Mouse (Mus musculus): ENCODE data around the gene Kif3a. TPM values are rescaled to one million over a fixed set of nuclear protein-coding genes. Genes with fewer than 3 reads are reported as not detected.

Kif3a gene
- polyA plus RNA-seq, 1 experiment = 4.5 TPM

DNA sequence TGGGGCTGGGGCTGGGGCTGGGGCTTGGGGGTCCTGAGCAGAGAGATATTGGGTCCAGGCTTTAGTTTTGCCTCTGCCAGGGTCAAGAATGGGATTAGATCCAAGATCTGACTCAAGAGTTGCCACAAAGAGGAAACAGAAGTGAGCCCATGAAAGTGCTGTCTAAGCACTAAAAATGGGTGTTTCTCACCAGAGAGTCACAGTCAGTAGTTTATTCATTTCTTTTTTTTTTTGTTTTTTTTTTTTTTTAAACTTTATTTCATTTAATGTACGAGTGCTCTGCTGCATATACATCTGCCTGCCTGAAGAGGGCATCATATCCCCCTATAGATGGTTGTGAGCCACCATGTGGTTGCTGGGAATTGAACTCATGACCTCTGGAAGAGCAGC lies 35.0 kb upstream of the Kif3a start:
- H3K27ac ChIP-seq (ENCODE audit: control insufficient read depth, insufficient read depth, low read depth, low read length, poor library complexity) = no peak overlapping the region
- no peak for TF ChIP-seq CTCF (IDR thresholded peaks at IDR 0.05; ENCODE audit: control insufficient read depth, insufficient read depth, low read length)
- TF ChIP-seq POLR2A (IDR thresholded peaks at IDR 0.05; ENCODE audit: borderline replicate concordance, control insufficient read depth, low read depth, low read length) = no peak

DNA sequence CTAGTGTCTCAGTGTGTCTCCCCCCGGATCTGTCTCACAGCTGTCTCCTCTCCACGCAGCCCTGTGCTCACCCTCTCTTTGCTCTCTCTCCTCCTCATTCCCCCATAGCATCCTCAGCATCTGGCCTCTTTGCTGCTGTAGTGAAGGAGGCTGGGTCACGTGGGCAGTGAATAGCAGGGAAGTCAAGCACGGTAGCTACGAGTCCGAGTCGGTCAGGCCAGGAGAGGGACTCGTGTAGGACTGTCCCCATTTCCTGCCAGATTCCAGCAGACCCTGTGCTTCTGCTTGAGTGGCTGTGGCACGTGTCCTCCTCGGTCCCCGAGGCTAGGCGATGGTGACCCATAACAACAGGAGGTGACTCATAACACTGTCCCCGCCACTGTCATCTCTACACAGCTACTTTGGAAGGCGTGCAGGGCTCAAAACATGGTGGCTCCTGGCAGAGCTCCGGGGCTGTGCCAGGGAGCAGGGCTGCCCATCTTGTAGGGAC lies 28.1 kb upstream of the Kif3a start:
- no peak for TF ChIP-seq POLR2A (IDR thresholded peaks at IDR 0.05; ENCODE audit: borderline replicate concordance, control insufficient read depth, low read depth, low read length)
- TF ChIP-seq CTCF (IDR thresholded peaks at IDR 0.05; ENCODE audit: control insufficient read depth, insufficient read depth, low read length) = no peak

More for the DNA sequence above, 35.0 kb upstream of the Kif3a start:
- Histone ChIP-seq H3K4me1 (ENCODE audit: control insufficient read depth, insufficient read depth, low read length) (no peaks in the 10 kb centered on the region; the same call in 1 of the 2 replicates), H3K4me3 (replicated peaks; ENCODE audit: control insufficient read depth, low read depth, low read length) (no peak overlapping the region)
- WGBS = 42% methylated on average over 1 of the region's 1 CpGs

DNA sequence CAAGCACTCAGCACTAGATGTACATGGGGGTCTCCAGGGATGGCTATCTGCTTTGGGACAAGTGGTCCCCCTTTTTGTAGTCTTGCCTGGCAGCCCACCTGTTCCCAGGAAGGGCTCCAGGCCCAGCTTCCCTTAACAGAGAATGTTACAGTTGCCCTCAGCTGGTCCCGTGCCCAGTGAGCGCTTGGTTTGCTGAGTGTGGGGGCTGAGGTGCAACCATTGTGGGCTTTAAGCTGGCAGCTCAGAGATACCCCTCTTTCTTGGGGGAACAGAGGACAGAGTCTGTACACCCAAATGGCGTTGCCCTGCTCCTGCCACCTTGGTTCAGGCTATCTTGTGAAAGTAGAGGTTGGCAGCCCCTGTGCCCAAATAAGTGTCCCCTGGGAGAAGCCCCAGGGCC lies 26.8 kb upstream of the Kif3a start:
- no peaks in the 10 kb centered on the region for H3K4me1 ChIP-seq (ENCODE audit: control insufficient read depth, insufficient read depth, low read length)
- no peak overlapping the region for H3K27ac ChIP-seq (ENCODE audit: control insufficient read depth, insufficient read depth, low read depth, low read length, poor library complexity)
- TF ChIP-seq CTCF (IDR thresholded peaks at IDR 0.05; ENCODE audit: control insufficient read depth, insufficient read depth, low read length) = no peak
- no peak for TF ChIP-seq POLR2A (IDR thresholded peaks at IDR 0.05; ENCODE audit: borderline replicate concordance, control insufficient read depth, low read depth, low read length)
- 94% methylated on average over 3 of the region's 3 CpGs for WGBS
- H3K4me3 ChIP-seq (replicated peaks; ENCODE audit: control insufficient read depth, low read depth, low read length) = no peak overlapping the region

More for the DNA sequence above, 28.1 kb upstream of the Kif3a start:
- H3K4me1 ChIP-seq (ENCODE audit: control insufficient read depth, insufficient read depth, low read length) = no peaks in the 10 kb centered on the region
- no peak overlapping the region for H3K4me3 ChIP-seq (replicated peaks; ENCODE audit: control insufficient read depth, low read depth, low read length)
- H3K27ac ChIP-seq (ENCODE audit: control insufficient read depth, insufficient read depth, low read depth, low read length, poor library complexity) = no peak overlapping the region
- 90% methylated on average over 15 of the region's 15 CpGs for WGBS

DNA sequence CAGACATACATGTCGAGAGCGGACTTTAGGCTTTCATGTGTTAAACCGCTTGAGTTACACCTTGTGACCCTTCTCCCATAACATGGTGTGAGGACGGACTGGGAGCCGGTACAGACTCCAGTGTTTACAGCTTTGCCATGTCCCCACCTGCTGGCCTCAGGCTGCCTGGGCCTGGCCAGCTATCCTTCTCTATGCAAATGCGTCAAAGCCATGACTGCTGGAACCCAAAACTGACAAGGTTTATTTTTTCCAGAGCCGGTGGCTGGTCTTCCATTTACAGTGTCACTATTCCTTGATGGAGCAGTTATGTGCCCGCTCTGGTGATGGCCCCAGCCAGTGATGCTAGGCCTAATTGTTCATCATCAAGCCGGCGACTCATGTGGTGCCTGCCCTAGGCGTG lies 26.0 kb upstream of the Kif3a start:
- Histone ChIP-seq H3K27ac (ENCODE audit: control insufficient read depth, insufficient read depth, low read depth, low read length, poor library complexity) (no peak overlapping the region), H3K4me3 (replicated peaks; ENCODE audit: control insufficient read depth, low read depth, low read length) (no peak overlapping the region), H3K4me1 (ENCODE audit: control insufficient read depth, insufficient read depth, low read length) (no peaks in the 10 kb centered on the region)
- WGBS = 91% methylated on average over 11 of the region's 11 CpGs
- TF ChIP-seq POLR2A (IDR thresholded peaks at IDR 0.05; ENCODE audit: borderline replicate concordance, control insufficient read depth, low read depth, low read length) = no peak
- no peak for TF ChIP-seq CTCF (IDR thresholded peaks at IDR 0.05; ENCODE audit: control insufficient read depth, insufficient read depth, low read length)

DNA sequence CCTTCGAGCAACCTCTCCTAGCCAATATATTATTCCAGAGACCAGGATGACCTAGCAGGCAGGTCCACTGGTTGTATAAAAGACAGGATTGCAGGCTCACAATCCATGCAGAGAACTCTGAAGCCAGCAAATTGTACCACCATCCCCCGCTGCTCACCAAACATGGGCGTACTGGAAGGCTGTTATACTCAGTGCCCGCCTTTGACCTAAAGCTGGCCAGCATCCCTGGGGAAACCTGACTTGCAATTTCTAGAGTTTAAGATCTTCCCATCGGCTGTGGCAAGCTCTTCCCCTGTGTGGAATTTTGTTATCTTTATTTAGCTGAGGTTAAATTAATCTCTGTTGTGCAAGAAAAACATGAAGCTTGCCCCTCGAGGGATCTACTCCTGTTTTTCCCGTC lies 24.2 kb upstream of the Kif3a start:
- 77% methylated on average over 7 of the region's 7 CpGs for WGBS
- Histone ChIP-seq H3K4me3 (replicated peaks; ENCODE audit: control insufficient read depth, low read depth, low read length) (no peak overlapping the region), H3K27ac (ENCODE audit: control insufficient read depth, insufficient read depth, low read depth, low read length, poor library complexity) (no peak overlapping the region), H3K4me1 (ENCODE audit: control insufficient read depth, insufficient read depth, low read length) (peaks cover 1% of the 10 kb centered on the region; the same call in 1 of the 2 replicates)
- TF ChIP-seq CTCF (IDR thresholded peaks at IDR 0.05; ENCODE audit: control insufficient read depth, insufficient read depth, low read length) (no peak), POLR2A (IDR thresholded peaks at IDR 0.05; ENCODE audit: borderline replicate concordance, control insufficient read depth, low read depth, low read length) (no peak)

DNA sequence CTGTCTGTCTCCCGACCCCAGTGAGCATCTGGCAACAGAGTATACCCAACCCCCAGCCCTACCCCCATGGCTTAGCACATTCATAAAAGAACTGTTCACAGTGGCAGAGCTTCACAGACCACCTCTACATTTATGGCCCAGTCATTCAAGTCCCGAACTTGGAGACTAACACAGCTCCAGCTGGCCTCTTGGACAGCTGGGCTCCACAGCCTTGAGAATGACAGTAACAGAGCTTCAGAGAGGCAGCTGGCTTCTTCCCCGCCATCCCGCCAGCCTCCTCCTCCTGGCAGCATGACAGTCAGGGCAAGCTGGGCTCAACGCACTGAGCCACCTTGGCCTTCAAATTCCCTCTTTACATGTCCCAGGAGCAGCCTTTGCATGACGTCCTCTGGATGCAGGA lies 20.9 kb upstream of the Kif3a start:
- Histone ChIP-seq H3K27ac (ENCODE audit: control insufficient read depth, insufficient read depth, low read depth, low read length, poor library complexity) (no peak overlapping the region), H3K4me3 (replicated peaks; ENCODE audit: control insufficient read depth, low read depth, low read length) (no peak overlapping the region)

DNA sequence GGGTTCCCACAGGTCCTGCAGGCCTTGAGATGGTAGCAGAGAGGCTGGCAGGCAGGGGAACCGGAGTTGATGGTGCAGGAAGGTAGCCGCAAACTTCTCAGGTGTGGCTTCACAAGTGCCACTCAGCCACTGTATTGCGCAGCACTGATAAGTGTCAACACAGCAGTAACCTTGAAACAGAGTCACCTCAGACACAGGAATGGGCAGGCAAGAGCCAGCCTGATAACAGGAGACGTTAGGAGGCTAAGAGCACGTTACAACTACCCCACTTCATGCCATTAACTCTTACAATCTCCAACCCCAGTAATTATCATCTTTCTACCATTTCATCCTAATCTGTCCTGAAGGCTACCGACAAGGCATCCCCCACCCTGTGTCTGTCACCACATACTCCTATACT lies 19.6 kb upstream of the Kif3a start:
- no peak overlapping the region for H3K27ac ChIP-seq (ENCODE audit: control insufficient read depth, insufficient read depth, low read depth, low read length, poor library complexity)
- TF ChIP-seq POLR2A (IDR thresholded peaks at IDR 0.05; ENCODE audit: borderline replicate concordance, control insufficient read depth, low read depth, low read length) = no peak
- TF ChIP-seq CTCF (IDR thresholded peaks at IDR 0.05; ENCODE audit: control insufficient read depth, insufficient read depth, low read length) = no peak
- 55% methylated on average over 6 of the region's 6 CpGs for WGBS
- H3K4me1 ChIP-seq (ENCODE audit: control insufficient read depth, insufficient read depth, low read length) = peaks cover 1% of the 10 kb centered on the region; the same call in 1 of the 2 replicates
- no peak overlapping the region for H3K4me3 ChIP-seq (replicated peaks; ENCODE audit: control insufficient read depth, low read depth, low read length)

More for the DNA sequence above, 20.9 kb upstream of the Kif3a start:
- H3K4me1 ChIP-seq (ENCODE audit: control insufficient read depth, insufficient read depth, low read length) = peaks cover 1% of the 10 kb centered on the region; the same call in 1 of the 2 replicates
- TF ChIP-seq CTCF (IDR thresholded peaks at IDR 0.05; ENCODE audit: control insufficient read depth, insufficient read depth, low read length) (no peak), POLR2A (IDR thresholded peaks at IDR 0.05; ENCODE audit: borderline replicate concordance, control insufficient read depth, low read depth, low read length) (no peak)
- WGBS = 71% methylated on average over 6 of the region's 6 CpGs

DNA sequence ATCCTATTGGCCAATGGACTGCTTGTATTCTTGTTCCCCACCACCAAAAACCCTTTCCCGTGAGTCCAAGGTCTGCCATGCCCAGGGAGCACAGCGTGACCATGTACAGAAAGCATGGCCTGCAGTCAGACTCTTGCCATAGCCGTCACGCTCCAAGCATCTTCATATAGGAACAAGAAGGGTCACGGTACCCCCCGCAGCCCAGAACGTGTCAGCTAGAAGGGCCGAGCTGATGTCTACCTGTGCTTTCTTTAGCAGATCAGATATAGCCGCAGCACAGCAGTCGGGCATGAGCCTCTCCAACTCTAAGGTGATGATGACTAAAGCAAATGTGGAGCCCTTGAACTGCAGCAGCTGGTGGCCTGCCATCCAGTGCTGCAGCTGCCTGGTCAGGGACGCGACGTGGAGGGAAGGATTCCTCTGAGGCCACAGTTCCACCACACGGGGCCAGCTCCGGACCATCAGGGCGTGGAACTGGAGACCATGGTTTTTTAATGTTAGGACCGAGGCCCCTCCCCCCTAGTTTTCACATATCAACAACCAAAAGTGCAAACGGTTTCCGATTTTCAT lies 19.1 kb upstream of the Kif3a start:
- Histone ChIP-seq H3K4me3 (replicated peaks; ENCODE audit: control insufficient read depth, low read depth, low read length) (no peak overlapping the region), H3K4me1 (ENCODE audit: control insufficient read depth, insufficient read depth, low read length) (peaks cover 1% of the 10 kb centered on the region; the same call in 1 of the 2 replicates), H3K27ac (ENCODE audit: control insufficient read depth, insufficient read depth, low read depth, low read length, poor library complexity) (no peak overlapping the region)
- 78% methylated on average over 19 of the region's 19 CpGs for WGBS
- TF ChIP-seq CTCF (IDR thresholded peaks at IDR 0.05; ENCODE audit: control insufficient read depth, insufficient read depth, low read length) = no peak
- no peak for TF ChIP-seq POLR2A (IDR thresholded peaks at IDR 0.05; ENCODE audit: borderline replicate concordance, control insufficient read depth, low read depth, low read length)

Measured in bone marrow, adult 2 months (tissue).